Mouse (Mus musculus): Measurements from ENCODE around the gene Sema7a. TPM values are rescaled to one million over a fixed set of nuclear protein-coding genes. Genes with fewer than 3 reads are reported as not detected.

The Sema7a gene
- total RNA-seq, 2 experiments from 2014 or later, result 9.0 to 14.4 TPM

- peak overlapping the region; percentile 48 for H3K4me3 ChIP-seq
- intact Hi-C loops (cut with DNase I), result loop anchor here (1.0 kb wide), 1 partner anchor 136 kb away; no protein-coding TSS in a partner anchor
- peak; percentile 77 for TF ChIP-seq CTCF (IDR thresholded peaks at IDR 0.05)
- H3K27ac ChIP-seq, result no peak overlapping the region
- DNase-seq, result peak; percentile 50
Observed at GRCm38 (mm10) chr9:57998032-57998659, 58.2 kb downstream of the Sema7a start.

DNA sequence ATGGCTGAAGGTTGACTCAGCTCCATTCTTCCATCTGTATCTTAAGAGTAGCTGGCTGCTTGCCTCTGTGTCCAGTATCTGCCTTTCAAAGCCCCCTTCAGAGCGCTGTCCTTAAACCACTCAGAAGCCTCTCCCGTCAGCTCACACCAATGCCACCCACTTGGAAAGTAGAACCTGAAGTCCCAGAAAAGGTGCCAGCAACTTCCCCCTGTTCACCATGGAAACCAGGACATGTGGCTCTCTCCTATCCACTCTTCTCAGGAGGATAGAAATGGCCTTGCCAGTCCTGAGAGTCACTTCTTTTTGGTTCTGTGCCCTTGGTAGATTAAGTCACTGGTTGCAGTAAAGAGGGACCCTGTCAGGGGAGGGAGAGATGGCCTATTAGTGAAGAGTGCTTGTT, 58.8 kb downstream of the Sema7a start:
- no peak overlapping the region for H3K4me3 ChIP-seq

GRCm38 (mm10) chr9:57999676-58000075, 59.8 kb downstream of the Sema7a start:
- no peak for DNase-seq
- no peak for TF ChIP-seq CTCF (IDR thresholded peaks at IDR 0.05)
- intact Hi-C loops (cut with DNase I), result no loop called here
- H3K27ac ChIP-seq, result no peak overlapping the region
- H3K4me3 ChIP-seq, result no peak overlapping the region

More for the DNA sequence above, 58.8 kb downstream of the Sema7a start:
- no peak for TF ChIP-seq CTCF (IDR thresholded peaks at IDR 0.05)
- DNase-seq, result no peak
- H3K27ac ChIP-seq, result no peak overlapping the region
- intact Hi-C loops (cut with DNase I), result loop anchor here (1.0 kb wide), 1 partner anchor 136 kb away; no protein-coding TSS in a partner anchor

DNA sequence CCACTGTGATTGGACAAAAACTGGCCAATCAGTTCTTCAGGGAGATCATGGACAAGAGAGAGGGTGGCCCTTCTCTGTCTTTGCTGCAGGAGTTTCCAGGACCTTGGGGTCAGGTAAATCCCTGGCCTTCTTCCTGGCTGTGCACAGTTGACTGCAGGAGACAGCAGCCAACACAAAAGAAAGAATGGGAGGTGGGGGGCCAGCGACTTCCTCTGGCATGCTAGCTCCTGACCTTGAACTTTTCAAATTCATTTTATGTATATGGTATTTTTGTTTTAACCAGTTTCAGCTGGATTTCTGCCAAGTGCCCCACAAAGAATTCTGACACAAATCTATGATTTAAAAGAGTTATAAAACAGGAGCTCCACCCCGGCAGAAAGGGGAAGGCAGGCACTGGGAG, 63.4 kb downstream of the Sema7a start:
- no peak for TF ChIP-seq CTCF (IDR thresholded peaks at IDR 0.05)
- no peak for DNase-seq
- H3K4me3 ChIP-seq, result no peak overlapping the region
- H3K27ac ChIP-seq, result no peak overlapping the region
- intact Hi-C loops (cut with DNase I), result no loop called here

DNA sequence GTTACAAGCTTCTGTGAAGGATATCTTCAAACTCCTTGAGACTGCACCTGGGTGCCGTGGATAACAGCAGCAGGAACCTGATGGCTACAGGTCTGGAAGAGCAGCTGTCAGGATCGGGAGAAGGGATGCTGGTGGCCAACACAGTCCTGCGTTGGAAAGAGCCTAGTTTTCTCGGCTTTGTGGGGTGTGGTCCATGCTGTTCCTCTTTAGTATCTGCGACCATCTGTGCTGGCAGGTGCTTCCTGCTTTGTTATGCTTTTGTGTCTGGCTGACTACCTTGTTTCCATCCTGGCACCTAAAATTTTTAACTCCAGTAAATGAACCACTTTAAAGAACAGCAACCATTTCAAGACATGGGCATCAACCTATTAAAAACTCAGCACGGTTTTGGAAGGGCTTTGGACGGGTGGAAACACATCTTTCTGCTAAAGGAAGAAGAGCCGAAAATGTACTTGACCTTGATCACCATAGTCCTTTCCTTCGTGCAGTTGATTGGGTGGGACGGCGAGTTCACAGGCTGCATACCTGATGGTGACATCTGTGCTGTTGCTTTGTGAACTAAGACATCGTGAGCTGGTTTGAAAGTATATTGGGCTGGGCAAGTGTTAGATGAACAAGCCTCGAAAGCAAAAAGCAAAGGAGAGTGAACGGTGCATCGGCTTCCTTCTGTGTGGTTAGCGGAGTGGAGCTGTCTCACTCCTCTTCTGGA, 66.0 kb downstream of the Sema7a start, which contains the start of gene Cyp11a1:
Cyp11a1 (plus strand) TSS at position 659 of the 709 bp plus-strand sequence.
- DNase-seq, result no peak
- intact Hi-C loops (cut with DNase I), result no loop called here
- Histone ChIP-seq H3K4me3 (no peak within 1 kb of the TSS), H3K27ac (no peak within 1 kb of the TSS)
- no peak for TF ChIP-seq CTCF (IDR thresholded peaks at IDR 0.05)

DNA sequence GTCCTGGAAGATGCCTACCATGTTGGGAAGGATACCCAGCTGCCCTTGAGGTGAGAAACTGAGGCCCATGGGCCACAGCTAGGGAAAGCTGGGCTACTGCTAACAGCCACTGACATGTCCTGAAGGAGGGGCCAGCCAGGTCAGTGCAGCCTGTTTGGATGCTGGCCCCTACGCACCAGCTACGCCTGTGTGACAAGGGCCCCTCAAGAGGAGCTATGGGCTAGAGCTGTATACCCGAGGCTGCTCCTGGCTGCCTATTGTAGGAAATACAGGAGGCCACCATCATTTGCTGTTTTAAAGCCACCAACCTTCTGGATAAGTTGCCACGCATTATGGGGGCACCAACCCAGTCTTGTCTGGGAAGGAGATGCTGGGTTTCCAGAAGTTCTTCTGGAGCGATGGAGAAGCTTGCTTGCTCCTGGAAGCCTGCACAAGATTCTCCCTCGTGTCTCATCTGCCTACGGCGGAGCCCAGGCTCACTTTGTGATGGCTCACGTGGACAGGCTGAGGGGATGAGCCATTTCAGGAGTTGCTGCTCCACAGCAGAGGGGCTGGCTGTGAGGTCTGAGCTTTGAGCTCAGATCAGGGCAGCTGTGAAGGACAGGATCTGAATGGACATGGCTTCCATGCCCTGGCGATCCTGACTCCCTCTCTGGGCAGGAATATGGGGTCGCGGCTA, 68.6 kb downstream of the Sema7a start:
- Histone ChIP-seq H3K4me3 (no peak overlapping the region), H3K27ac (peak overlapping the region; percentile 32; the same call in 1 of the 2 replicates)
- DNase-seq, result no peak
- no peak for TF ChIP-seq CTCF (IDR thresholded peaks at IDR 0.05)
- intact Hi-C loops (cut with DNase I), result no loop called here

GRCm38 (mm10) chr9:58009015-58009362, 69.1 kb downstream of the Sema7a start:
- DNase-seq, result peak; percentile 83
- peak overlapping the region; percentile 32; the same call in 1 of the 2 replicates for H3K27ac ChIP-seq
- intact Hi-C loops (cut with DNase I), result no loop called here
- TF ChIP-seq CTCF (IDR thresholded peaks at IDR 0.05), result no peak
- no peak overlapping the region for H3K4me3 ChIP-seq

GRCm38 (mm10) chr9:58009588-58009987, 69.7 kb downstream of the Sema7a start:
- no peak overlapping the region for H3K27ac ChIP-seq
- DNase-seq, result no peak
- intact Hi-C loops (cut with DNase I), result no loop called here
- TF ChIP-seq CTCF (IDR thresholded peaks at IDR 0.05), result peak; percentile 19; the same call in 1 of the 2 replicates
- no peak overlapping the region for H3K4me3 ChIP-seq

DNA sequence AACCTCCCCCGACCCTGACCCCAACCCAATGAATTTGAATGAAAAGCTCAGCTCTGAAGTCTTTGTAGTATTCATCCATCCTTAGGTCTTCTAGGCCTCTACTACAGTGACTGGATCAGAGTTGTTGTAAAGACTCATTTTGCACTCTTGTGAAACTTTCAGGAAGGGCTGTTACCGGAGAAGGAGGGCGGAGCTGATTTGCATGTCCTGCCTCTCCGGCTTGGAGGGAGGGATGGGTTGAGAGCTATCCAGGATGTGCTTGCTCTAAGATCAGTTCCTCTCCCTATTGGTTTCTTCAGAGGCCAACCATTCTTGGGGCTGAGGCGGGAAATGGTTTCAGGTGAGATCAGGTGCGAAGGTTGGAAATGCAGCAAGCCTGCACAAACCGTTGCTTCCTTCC, 71.1 kb downstream of the Sema7a start:
- intact Hi-C loops (cut with DNase I), result no loop called here
- Histone ChIP-seq H3K4me3 (no peak overlapping the region), H3K27ac (no peak overlapping the region)
- no peak for TF ChIP-seq CTCF (IDR thresholded peaks at IDR 0.05)
- no peak for DNase-seq

GRCm38 (mm10) chr9:58011552-58011951, 71.6 kb downstream of the Sema7a start:
- intact Hi-C loops (cut with DNase I), result no loop called here
- TF ChIP-seq CTCF (IDR thresholded peaks at IDR 0.05), result no peak
- no peak overlapping the region for H3K27ac ChIP-seq
- no peak for DNase-seq
- no peak overlapping the region for H3K4me3 ChIP-seq

Other genes starting within 250 kb of the Sema7a start
- gene Edc3, start 231.6 kb upstream of the Sema7a start, total RNA-seq (2021), result 1 to 10 TPM; 5.9 to 6.6 TPM
- gene Clk3, start 174.3 kb upstream of the Sema7a start, total RNA-seq (2021), result 10 to 100 TPM; 45.4 to 50.4 TPM
- gene Arid3b, start 103.3 kb upstream of the Sema7a start, total RNA-seq (2021), result 1 to 10 TPM; 3.1 to 3.4 TPM
- gene Ubl7, start 29.1 kb upstream of the Sema7a start, total RNA-seq (2021), result 10 to 100 TPM; 81.3 to 82.1 TPM
- gene Cyp11a1, start 66.3 kb downstream of the Sema7a start, total RNA-seq (2021), result under 1 TPM in 1 of 2 experiments, not detected in 1; 0.10 TPM
- gene Stra6, start 123.7 kb downstream of the Sema7a start, total RNA-seq (2021), result under 1 TPM; 0.13 to 0.31 TPM
- not detected for gene Ccdc33, start 178.7 kb downstream of the Sema7a start, total RNA-seq (2021)

Data from gastrocnemius, adult 2 months (tissue).